Mouse (Mus musculus): ENCODE results near the gene Ugt1a6b.
"Not testable (repeated sequence)": the region's sequence is repeated elsewhere in the genome, so short reads cannot be mapped to it uniquely, and the experiment has no call there.

Ugt1a6b gene

GRCm38 (mm10) chr1:88103019-88103418 is at the start of gene Ugt1a6b:
Ugt1a6b (plus strand) TSS chr1:88103252.
- not testable (repeated sequence) for DNase-seq (ENCODE audit: low spot score)

GRCm38 (mm10) chr1:88055088-88055487 is 48.0 kb upstream of the Ugt1a6b start, which contains the start of gene Ugt1a10:
Ugt1a10 (plus strand) TSS chr1:88055388.
- DNase-seq (ENCODE audit: low spot score), result no peak

GRCm38 (mm10) chr1:88066472-88067102 is 36.5 kb upstream of the Ugt1a6b start:
- not testable (repeated sequence) for DNase-seq (ENCODE audit: low spot score)

- DNase-seq (ENCODE audit: low spot score), result no peak
Observed at GRCm38 (mm10) chr1:88070495-88070894, 32.6 kb upstream of the Ugt1a6b start, which contains the start of gene Ugt1a9. Ugt1a9 (plus strand) TSS chr1:88070800.

GRCm38 (mm10) chr1:88070902-88071301 is 32.1 kb upstream of the Ugt1a6b start:
- DNase-seq (ENCODE audit: low spot score), result no peak

GRCm38 (mm10) chr1:88074471-88074870 is 28.6 kb upstream of the Ugt1a6b start:
- no peak for DNase-seq (ENCODE audit: low spot score)

- DNase-seq (ENCODE audit: low spot score), result no peak
Observed at GRCm38 (mm10) chr1:88077128-88077527, 25.9 kb upstream of the Ugt1a6b start.

- DNase-seq (ENCODE audit: low spot score), result no peak
Observed at GRCm38 (mm10) chr1:88081670-88082069, 21.4 kb upstream of the Ugt1a6b start.

GRCm38 (mm10) chr1:88086125-88086524 is 16.9 kb upstream of the Ugt1a6b start:
- no peak for DNase-seq (ENCODE audit: low spot score)

- no peak for DNase-seq (ENCODE audit: low spot score)
Observed at GRCm38 (mm10) chr1:88087513-88087912, 15.5 kb upstream of the Ugt1a6b start, which contains the start of gene Ugt1a8. Ugt1a8 (plus strand) TSS chr1:88087813.

GRCm38 (mm10) chr1:88092341-88092740 is 10.7 kb upstream of the Ugt1a6b start:
- no peak for DNase-seq (ENCODE audit: low spot score)

GRCm38 (mm10) chr1:88094270-88094676 is 8.8 kb upstream of the Ugt1a6b start:
- peak; percentile 4 for DNase-seq (ENCODE audit: low spot score)

GRCm38 (mm10) chr1:88094941-88095492 is 8.0 kb upstream of the Ugt1a6b start, which contains the start of gene Ugt1a7c:
Ugt1a7c (plus strand) TSS chr1:88095062.
- peak; percentile 15 for DNase-seq (ENCODE audit: low spot score)

GRCm38 (mm10) chr1:88098546-88098945 is 4.5 kb upstream of the Ugt1a6b start:
- DNase-seq (ENCODE audit: low spot score), result not testable (repeated sequence)

- DNase-seq (ENCODE audit: low spot score), result not testable (repeated sequence)
Observed at GRCm38 (mm10) chr1:88099691-88100090, 3.4 kb upstream of the Ugt1a6b start.

GRCm38 (mm10) chr1:88103697-88104468 is 831 bp downstream of the Ugt1a6b start:
- not testable (repeated sequence) for DNase-seq (ENCODE audit: low spot score)

- DNase-seq (ENCODE audit: low spot score), result no peak
Observed at GRCm38 (mm10) chr1:88104667-88105430, 1.8 kb downstream of the Ugt1a6b start.

GRCm38 (mm10) chr1:88105656-88106055 is 2.6 kb downstream of the Ugt1a6b start:
- no peak for DNase-seq (ENCODE audit: low spot score)

GRCm38 (mm10) chr1:88109027-88109557 is 6.0 kb downstream of the Ugt1a6b start:
- DNase-seq (ENCODE audit: low spot score), result not testable (repeated sequence)

- not testable (repeated sequence) for DNase-seq (ENCODE audit: low spot score)
Observed at GRCm38 (mm10) chr1:88109604-88110003, 6.6 kb downstream of the Ugt1a6b start.

- not testable (repeated sequence) for DNase-seq (ENCODE audit: low spot score)
Observed at GRCm38 (mm10) chr1:88112769-88113168, 9.7 kb downstream of the Ugt1a6b start.

GRCm38 (mm10) chr1:88120550-88120949 is 17.5 kb downstream of the Ugt1a6b start:
- not testable (repeated sequence) for DNase-seq (ENCODE audit: low spot score)

Data from embryo, embryonic 10.5 days (tissue).